Mouse (Mus musculus) adrenal gland (tissue): Measurements from ENCODE around the gene Slc15a2.

Experiments
- intact Hi-C: fragments of 180-260 bp; cut with DNase I; formaldehyde crosslinking; loops from one replicate; pipeline ENCODE4 v1.15.1; 2025
- long read RNA-seq, 2 experiments: library from polyadenylated mRNA; unstranded; transcript quantifications; one replicate each; pipeline ENCODE4 v2.0.0; 2020; ENCODE audit warnings: borderline replicate concordance in 1 of 2; ENCODE audit not compliant: insufficient replicate concordance in 1 of 2

The Slc15a2 gene
- long read RNA-seq, experiment 1, partial matches to known transcripts = 1 of 18 reads
- long read RNA-seq, experiment 1, other reads (novel, unspliced or antisense) = 17 of 18 reads
- long read RNA-seq, experiment 2 = 0 reads

DNA sequence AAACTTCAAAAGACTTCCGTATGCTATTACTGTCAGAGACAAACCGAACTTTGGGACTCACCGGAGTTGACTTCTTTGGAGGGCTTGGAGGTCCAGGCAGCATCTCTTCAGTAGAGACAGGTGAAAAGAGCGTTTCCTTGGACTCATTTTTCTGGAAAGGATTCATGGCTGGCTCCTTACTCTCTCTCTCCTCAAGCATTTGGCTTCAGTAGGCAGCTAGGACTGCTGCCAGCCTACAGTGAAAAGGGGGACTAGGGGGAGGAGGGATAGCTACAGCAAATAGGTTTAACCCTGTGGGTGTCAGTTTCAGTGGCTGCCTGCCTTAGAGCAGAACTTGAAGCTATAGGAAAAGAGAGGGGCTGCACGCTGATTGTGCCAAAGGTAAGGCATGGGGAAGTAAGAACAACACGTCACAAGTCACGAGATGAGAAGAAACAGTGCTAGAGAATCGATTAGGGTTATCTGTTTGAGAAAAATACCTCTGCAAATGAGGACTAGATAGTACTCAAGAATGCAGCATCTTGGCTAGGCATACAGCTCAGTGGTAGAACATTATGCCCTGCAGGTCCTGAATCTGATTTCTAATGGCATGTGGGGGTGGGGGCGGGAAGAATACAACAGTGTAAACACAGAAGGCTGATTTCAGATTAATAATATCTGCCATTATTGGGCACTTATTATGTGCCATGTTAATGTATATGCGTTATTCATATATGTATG lies at the start of gene Slc15a2:
TSS of gene Slc15a2 (minus strand) at position 369 of the 720 bp plus-strand sequence.
- intact Hi-C loops = no loop called here

DNA sequence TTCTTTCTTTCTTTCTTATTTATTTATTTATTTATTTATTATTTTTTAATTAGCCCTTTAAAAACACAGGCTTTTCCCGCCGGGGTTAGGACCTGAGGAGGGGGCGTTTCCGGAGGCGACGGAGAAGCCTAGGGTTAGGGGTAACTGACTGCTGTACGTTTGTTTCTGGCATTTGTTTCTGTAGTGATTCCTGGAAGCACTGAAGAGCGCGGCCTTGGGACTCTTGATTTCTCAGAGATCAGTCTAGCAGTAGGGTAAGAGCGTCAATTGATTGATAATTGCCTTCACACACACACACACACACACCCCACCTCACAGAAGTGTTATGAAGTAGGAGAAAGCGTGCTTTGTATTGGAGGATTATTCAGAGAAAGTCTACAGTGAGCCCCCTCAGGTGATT lies 44.1 kb upstream of the Slc15a2 start:
- intact Hi-C loops = no loop called here

DNA sequence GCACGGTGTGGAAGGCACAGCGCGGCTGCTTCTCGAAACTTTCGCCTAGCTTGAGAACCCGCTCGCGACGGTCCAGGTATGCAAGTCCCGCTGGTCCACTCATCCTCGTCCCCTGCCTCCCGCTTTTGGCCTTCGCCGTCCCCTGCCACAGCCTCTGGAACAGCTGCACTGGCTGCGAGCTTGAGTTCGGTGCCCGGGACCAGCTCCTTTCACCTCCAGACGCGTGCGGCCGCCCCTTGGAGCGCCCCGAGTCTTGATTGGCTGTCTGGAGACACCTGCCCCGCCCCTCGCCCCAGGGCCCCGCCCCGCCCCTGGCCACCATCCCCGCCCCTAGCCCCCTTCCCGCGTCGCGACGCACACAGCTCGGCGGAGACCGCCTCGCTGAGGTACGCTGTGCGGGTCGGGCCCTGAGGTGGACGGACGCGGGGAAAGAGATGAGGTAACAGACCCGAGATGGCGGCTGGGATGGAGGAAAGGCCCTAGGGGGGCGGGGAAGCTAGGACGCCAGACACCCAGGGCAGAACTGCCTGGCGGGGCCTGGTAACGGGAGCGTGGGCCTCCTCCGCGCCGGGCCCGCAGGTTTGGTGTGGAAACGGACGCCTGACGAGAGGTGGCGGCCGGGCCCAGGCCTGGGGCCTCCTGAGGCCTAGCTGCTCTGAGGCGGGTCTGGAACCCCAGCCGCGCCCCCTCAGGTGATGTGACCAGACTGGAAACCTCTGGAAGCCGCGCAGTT lies 43.5 kb upstream of the Slc15a2 start, which contains the start of gene Iqcb1:
TSS of gene Iqcb1 (plus strand) at position 332 of the 733 bp plus-strand sequence.
- intact Hi-C loops = no loop called here

DNA sequence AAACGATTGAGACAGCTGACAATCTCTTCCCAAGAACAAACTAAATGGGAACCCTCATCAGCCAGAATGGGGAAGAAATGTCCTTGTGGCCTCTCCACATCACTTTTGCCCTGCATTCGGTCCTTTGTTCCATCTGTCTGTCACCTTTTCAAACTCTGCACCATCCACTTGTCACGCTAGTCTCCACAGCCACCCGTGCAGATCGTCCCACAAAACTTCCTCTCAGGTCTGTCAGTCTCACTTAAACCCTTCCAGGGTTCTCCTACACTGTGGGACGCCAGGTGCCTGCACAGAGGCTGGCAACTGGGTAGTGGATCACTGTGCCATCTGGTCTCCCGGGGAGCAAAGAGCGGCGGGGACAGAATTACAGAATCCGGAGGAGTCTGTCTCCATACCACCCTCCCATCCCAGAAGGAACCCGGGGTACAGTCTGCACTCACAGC lies 42.9 kb upstream of the Slc15a2 start:
- intact Hi-C loops = no loop called here

DNA sequence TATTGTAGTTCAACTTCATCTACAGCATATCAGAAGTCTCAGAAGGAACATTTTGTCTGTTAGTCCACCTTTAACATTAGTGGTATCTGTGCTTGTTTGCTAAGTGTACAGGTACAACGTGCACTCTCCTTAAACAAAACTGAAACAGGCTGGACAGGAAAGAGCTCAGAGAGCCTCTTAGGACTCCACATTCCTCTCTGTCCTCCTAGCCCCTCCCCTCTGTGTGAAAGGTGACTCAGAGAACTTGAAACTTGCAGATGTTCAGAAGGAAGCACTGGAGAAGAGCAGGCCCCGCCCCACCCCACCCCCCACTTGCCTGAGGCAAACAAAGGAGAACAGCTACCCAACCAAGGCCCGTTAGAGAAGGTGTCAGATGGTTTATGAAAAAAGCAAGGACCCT lies 36.7 kb upstream of the Slc15a2 start:
- intact Hi-C loops = no loop called here

DNA sequence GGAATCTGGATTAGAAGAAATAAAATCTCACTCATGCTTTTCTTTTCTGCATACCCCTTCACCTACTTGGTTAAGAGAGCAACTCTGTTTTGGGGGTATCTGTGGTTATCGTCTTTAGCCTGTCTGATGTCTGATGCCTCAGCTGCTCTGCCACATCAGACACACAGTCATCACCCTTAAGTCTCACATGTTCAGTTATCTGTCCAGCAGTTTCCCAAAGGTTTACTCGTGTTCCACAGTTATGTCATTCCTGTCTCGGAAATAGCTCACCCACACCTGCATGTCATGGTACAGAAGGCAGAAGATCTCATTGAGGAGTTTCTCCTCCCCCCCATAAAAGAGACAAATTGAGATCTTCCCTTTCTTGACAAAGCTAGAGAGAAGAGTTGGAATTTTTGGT lies 36.0 kb upstream of the Slc15a2 start:
- intact Hi-C loops = no loop called here

DNA sequence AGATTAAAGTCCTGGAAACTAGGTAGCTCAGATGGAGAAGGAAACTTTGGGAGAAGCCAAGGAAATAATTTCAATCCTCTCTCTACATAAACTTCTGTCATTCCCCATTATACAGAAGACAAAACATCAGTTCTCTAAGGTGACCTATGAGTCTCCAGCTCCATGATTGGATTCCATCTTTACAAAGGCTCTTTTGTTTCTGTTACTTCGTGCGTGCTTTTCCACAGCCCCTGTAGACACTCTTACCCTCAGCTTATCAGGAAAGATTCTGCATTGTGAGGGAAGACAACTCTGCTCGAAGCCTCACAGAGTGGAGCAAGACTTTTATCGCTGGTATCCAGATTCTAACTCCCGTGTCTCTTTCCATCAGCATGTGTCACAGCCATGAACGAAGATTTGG lies 35.3 kb upstream of the Slc15a2 start:
- intact Hi-C loops = no loop called here

DNA sequence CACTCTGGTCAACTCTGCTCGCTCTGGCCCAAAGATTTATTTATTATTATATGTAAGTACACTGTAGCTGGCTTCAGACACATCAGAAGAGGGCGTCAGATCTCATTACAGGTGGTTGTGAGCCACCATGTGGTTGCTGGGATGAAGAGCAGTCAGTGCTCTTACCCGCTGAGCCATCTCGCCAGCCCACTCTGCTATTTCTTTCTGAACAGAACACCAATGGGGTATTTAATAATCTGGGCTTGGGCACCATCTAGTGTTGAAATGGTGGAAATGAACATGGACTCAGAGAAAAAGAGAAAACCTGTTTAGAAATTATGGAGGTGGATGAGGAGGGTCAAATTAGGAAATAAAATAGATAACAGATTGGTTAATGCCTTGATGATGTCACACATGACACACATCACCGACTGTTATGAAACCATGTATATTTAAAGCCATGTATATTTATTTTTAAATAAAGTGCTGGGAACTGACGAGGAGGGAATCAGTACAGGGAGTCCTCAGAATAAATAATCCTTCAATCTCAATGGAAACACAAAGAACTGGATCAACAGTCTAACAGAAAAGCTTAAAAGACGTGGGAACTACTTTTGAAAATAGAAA lies 32.7 kb upstream of the Slc15a2 start:
- intact Hi-C loops = loop anchor here (2.0 to 10.0 kb wide), 3 partner anchors 93 to 345 kb away; partner anchors contain the start of gene Polq

DNA sequence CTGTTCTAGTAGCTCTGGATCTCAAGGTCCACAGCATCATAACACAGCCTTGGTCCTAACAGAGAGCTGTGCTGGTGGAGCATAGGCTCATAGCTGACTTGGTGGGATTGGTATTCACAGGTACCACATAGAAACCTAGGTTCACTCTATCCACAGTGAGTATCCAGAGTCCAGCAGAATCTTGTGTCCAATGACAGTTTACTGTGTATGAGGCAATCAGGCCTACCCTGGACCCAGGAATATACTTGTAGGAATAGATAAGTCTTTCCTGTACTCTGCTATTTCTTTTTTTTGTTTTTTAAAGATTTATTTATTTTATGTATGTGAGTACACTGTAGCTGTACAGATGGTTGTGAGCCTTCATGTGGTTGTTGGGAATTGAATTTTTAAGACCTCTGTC lies 32.2 kb upstream of the Slc15a2 start:
- intact Hi-C loops = loop anchor here (2.0 to 10.0 kb wide), 3 partner anchors 92 to 344 kb away; partner anchors contain the start of gene Polq

DNA sequence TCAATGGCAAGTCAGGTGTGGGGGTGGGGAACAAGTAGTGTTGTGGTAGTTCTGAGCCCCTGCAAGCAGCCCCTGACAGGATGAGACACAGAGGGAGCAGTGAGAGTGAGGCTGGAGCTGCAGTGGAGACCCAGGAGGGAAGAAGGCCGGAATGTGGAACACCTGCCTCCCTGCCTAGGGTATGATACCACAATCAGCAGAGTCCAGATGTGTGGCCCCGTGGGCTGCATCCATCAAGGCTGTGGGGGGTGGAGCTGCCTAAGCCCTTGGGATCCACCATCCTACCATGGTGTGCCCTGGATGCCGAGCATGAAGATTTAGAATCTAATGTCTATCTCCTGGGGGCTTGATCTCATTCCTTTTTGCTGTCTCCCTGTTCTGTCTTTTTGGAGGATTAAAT lies 28.9 kb upstream of the Slc15a2 start:
- intact Hi-C loops = loop anchor here (10.0 kb wide), 2 partner anchors 89 to 201 kb away; partner anchors contain the start of gene Polq

DNA sequence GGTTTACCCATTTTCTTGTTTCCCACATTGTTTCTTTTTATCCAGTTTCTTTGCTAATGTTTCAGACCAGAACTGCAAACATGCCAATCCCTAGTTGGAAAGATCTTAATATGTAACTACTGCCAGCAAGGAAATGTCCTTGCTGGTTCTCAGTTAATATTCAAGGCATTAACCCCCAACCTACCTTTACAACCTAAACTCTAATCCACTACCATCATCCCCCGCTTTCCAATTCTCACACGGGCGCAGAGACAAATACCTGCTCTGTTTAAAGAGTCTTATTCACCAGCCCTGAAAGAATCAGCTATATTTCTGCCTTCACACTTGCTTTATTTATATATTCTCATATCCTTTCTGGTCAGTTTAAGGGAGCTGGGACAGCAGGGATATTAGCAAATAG lies 23.9 kb upstream of the Slc15a2 start:
- intact Hi-C loops = no loop called here

DNA sequence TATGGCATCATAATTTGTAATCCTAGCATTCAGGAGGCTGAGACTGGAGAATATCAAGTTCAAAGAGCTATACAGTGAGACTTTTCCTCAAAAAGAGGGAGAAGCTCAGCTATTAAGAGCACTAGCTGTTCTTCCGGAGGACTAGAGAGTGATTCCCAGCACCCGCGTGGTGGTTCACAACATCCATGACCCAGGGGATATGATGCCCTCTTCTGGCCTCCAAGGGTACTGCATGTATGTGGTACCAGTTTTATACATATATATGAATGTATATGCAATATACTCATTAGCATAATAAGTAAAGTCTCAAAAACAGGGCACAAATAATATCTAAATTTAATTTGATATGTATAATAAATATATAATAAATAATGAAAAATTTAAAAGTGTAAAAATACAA lies 17.6 kb upstream of the Slc15a2 start:
- intact Hi-C loops = no loop called here

DNA sequence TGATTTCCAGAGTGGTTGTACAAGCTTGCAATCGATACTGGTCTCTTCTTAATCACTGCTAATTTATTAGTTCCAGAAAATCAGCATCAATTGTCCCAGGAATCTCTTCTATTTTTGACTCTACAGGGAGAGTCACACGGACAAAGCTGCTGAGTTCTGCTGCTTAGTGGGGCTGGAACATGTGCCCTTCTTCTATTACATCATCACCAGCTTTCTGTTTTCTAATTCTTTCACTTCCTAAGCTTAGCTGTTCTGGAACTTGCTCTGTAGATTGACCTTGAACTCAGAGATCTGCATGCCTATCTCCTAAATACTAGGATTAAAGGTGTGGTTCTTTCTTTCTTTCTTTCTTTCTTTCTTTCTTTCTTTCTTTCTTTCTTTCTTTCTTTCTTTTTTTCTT lies 13.6 kb upstream of the Slc15a2 start:
- intact Hi-C loops = no loop called here

DNA sequence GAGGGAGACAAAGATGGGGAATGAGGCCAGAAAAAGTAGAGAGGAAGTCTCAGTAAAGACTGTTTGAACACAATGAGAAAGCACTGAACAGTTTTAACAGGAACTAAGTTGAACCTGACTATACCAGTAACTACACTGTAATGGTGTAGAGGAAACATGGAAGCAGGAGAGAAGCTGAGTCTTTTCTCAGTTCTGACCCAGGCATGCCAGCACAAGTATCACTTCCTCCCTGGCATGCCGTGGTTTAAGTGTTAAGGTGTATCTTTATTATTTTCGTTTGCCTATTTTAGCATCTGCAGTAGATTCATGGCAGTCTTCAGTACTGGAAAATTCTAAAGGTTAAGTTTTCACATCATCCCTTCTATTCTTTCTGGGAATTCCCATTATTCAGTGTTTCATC lies 10.2 kb upstream of the Slc15a2 start:
- intact Hi-C loops = no loop called here

DNA sequence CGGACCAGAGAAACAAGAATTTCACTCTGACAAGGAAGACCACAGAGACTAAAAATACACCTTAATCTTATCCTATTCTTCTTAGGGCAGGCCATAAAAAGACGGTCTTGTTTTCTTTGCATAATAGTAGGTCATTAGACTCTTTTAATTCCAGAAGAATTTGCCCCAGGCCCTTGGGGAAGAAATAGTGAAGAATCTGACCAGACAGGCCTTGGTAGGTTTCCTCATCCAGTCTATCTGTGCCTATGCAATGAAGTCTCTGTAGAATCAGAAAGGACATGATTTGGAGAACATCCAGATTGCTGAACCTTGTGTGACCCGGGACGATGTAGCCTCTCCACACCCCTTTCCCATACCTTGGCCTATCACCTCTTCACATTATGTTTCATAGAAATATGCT lies 5.4 kb upstream of the Slc15a2 start:
- intact Hi-C loops = no loop called here

DNA sequence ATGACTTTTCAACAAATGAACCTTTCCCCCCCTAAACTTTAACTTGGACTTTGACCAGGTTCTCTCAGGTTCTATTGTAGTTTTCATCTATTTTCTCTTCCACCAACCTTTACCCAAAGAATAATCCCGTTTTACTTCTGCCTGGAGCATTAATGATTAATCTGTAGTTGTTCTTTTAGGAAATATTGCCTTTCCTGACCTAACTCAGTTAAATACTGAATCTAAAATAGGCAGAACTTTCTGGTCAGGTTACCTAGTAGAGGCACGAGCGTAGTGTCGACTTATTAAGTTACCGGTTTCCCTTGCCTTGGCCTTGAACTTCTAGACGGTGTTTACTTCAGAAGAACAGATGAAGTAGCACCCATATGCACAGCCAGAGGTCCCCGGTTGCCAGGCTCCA lies 1.7 kb upstream of the Slc15a2 start:
- intact Hi-C loops = no loop called here

DNA sequence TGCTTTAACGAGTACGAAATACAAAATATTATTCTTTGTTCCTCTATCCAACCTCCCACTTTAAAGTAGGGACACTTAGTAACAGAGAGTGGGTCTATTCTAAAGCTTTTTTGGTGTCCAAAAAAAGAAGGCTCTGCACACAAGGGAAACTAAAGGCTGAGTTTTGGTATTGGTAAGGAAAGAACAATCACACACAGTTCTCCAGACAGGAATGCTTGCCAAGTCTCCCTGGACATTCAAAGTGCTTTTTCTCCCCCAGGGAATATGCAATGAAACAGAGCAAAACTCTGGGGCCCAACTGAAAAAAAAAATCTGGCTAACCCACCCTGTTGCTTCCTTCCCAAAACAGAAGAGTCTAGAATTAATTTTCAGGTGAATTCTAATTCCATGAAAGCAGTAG lies 616 bp downstream of the Slc15a2 start:
- intact Hi-C loops = no loop called here

DNA sequence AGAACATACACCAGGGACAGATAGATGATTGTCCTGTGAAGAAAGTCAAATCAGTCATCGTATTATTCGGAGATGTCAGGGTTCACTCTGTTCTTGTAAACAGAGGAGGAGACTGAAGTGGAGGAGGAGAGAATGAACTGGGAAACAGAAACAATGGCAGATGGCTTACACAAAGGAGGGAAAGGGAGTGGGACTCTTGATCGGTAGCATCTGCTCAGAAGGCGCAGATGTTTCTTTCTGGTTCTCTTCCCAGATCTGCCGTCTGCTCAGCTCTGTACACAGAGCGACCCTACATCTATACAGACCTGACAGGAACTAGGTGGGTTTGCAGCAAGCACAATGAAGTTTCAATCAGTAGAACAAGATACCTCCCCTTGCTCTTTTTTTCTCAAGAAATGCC lies 9.1 kb downstream of the Slc15a2 start:
- intact Hi-C loops = no loop called here

DNA sequence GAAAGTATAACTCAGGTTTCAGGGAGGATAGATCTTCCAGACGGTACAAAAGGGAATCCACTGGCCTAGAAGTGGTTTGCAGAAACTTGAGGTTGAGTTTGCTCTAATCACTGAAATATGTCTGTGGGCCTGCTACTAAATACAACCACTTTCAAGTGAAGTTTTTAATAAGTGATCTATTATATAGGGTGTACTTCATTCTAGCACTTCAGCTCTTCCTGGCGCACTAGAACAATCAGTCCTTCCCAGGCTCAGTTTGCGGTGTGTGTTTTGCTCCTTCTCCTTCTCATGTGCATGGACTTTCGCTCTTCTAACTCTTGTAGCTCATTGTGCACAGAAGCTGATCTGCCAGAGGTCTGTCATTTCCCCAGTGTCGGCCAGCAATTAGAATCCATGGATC lies 11.8 kb downstream of the Slc15a2 start:
- intact Hi-C loops = no loop called here

DNA sequence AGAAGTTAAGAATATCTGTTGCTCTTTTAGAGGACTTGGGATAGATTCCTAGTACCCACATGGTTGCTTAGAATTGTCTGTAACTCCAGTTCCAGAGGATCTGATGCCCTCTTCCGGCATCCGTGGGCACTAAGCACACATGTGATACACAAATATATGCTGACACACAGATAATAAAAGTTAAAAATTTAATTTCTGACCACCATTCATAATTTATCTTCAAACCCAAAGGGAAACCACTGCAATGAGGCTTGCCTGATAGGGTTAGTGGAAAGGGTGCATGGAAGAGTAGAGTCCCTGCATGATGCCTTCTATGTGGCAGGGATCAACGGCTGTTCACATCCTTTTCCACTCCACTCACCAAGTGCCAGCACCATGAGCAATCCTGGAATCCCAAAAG lies 13.1 kb downstream of the Slc15a2 start:
- intact Hi-C loops = no loop called here

DNA sequence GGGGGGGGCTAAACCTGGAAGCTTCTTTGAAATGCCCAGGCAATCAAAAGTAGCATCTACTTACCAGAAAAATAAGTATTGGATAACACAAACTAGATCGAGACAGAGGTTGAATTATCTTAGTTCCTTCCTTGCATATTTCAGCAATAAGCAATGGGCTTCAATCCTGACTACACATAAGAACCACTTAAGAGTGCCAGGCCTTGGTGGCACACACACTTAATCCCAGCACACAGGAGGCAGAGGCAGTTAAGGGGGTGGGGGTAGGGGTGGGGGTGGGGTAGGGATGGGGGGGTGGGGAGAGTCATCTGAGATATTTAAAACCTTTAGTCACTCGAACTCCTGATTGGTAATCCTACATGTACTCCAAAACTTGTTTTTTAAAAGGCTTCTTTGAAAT lies 13.5 kb downstream of the Slc15a2 start:
- intact Hi-C loops = no loop called here

DNA sequence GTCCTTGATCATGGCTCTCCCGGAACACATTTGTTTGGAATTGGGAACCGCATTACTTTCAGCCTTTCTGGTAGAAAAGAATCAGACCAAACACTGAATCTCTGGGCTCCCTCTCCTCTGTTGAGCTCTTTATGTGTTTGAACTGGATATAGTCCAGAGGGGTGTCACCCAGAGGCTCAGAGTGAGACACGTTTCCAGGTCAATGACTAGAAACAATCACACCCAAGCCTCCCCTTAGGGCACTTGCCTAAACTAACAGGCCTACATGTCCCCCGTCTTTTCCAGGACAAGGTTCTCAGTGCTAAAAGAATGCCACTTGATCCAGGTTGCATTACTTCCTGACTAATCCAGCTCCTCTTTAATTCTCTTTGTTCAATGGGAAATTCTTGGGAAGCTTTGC lies 13.9 kb downstream of the Slc15a2 start:
- intact Hi-C loops = no loop called here
